12 mouse cellular contexts compared by ENCODE assay signal in the genomic region with DNA sequence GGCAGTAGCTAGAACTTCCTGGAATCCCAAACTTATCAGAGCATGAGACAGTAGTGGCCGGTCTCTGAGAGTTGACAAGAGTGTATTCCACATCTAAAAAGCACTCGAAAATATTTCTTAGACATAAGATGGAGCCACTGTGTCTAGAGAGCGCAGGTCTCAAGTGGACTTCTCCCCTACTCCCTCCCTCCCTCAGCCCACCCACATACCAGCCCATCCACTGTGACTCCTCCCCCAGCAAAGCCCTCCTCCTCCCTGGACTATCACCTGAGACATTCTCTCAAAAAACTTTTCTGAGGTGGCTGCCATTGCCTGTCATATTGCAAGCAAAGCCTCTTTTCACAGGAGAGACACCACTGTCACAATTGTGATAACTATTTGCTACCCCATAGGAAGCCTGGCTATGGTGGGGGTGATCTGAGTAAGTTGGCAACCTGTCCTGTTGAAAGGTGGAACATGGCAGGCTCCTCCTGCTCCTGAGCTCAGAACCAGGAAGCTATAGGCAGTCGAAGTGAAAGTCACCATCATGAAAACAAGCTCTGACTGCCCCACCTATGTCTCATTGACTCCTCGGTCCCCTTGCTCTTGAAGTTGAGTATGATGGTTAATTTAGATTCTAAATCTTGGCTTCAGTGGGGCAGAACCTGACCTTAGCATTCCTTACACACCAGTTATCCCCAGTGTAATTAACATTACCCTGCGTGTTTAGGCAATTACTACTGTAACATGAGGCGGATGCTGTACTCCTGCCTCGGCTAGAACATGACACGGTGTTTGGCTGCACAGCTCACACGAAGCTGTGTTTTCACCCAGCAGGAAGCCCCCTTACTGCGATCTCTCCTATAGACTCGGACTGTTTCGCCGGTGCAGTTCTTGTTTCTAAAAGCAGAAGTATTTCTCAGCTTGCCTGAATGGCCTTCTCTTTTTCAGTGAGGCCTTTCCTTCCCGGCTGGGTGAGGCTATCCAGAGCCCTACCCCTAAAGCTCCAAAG.
DNase-seq lines count a peak whose midpoint lies in the region; ATAC-seq and TF ChIP-seq lines count a peak whose summit lies in the region.
"Had no signal": no experiment of that assay in that cellular context is flagged by ENCODE, and none has a peak within 500 bp of the region (broad histone marks: within the 10 kb centered on the region; RNA-seq: fewer than 3 reads in every experiment).

No protein-coding gene starts in this region.

- peaks cover 7% of the 10 kb centered on the region; the same call in 1 of the 2 replicates for H3K4me1 ChIP-seq in kidney, embryonic 16.5 days (ENCODE audit: insufficient read depth, low read length)
- no peaks in the 10 kb centered on the region for H3K4me1 ChIP-seq in kidney, adult 2 months (ENCODE audit: control insufficient read depth, insufficient read depth, low read length)
- no peaks in the 10 kb centered on the region for H3K4me1 ChIP-seq in hindbrain, embryonic 11.5 days (replicated peaks; ENCODE audit: control insufficient read depth, insufficient read depth, low read length)

- TF ChIP-seq POLR2A in kidney, adult 2 months (IDR thresholded peaks at IDR 0.05; ENCODE audit: low read depth, low read length): no peak

- WGBS in kidney, embryonic 16.5 days: 26% methylated on average over 15 of the region's 15 CpGs
- 28% methylated on average over 15 of the region's 15 CpGs for WGBS in kidney, adult 2 months
- whole genome bisulfite sequencing in hindbrain, embryonic 11.5 days: 62% methylated on average over 15 of the region's 15 CpGs

- H3K27me3 ChIP-seq in kidney, embryonic 16.5 days (ENCODE audit: insufficient read depth, low read length): no peaks in the 10 kb centered on the region
- H3K27me3 ChIP-seq in kidney, adult 2 months (replicated peaks; ENCODE audit: control insufficient read depth, insufficient read depth, low read length): no peaks in the 10 kb centered on the region; the same call in 1 of the 2 replicates
- H3K27me3 ChIP-seq in hindbrain, embryonic 11.5 days (ENCODE audit: control insufficient read depth, insufficient read depth, low read length): no peaks in the 10 kb centered on the region
- H3K27me3 ChIP-seq: Patski had no signal

- H3K9me3 ChIP-seq in kidney, embryonic 16.5 days (ENCODE audit: low read length): no peaks in the 10 kb centered on the region
- H3K9me3 ChIP-seq in hindbrain, embryonic 11.5 days (ENCODE audit: control insufficient read depth, low read length): no peaks in the 10 kb centered on the region

- intact Hi-C loops in left cerebral cortex, postnatal 36 days (cut with DNase I): no loop called here

- peak; percentile 90 for ATAC-seq in kidney, embryonic 16.5 days (ENCODE audit: low FRiP score, low TSS enrichment)
- ATAC-seq in common myeloid progenitor, adult 5-6 weeks (replicated peaks; ENCODE audit: low read depth, poor library complexity, severe bottlenecking): peak; percentile 72
- ATAC-seq in hindbrain, embryonic 11.5 days (ENCODE audit: low FRiP score): no peak
- ATAC-seq in megakaryocyte progenitor cell, adult 5-6 weeks (replicated peaks; ENCODE audit: poor library complexity): peak; percentile 69
- ATAC-seq: CD4-positive, CD25-positive, alpha-beta regulatory T cell, adult 4 months; Patski had no signal

- peak overlapping the region; percentile 2; the same call in 1 of the 2 replicates for H3K4me3 ChIP-seq in kidney, embryonic 16.5 days (ENCODE audit: low read length)
- H3K4me3 ChIP-seq in kidney, adult 2 months (ENCODE audit: insufficient read depth, low read depth, low read length): no peak overlapping the region
- no peak overlapping the region for H3K4me3 ChIP-seq in hindbrain, embryonic 11.5 days (ENCODE audit: low read depth, low read length)

- peak overlapping the region; percentile 59; the same call in 1 of the 2 replicates for H3K27ac ChIP-seq in kidney, embryonic 16.5 days (ENCODE audit: low read length)
- H3K27ac ChIP-seq in kidney, adult 2 months (ENCODE audit: insufficient read depth, low read depth, low read length): no peak overlapping the region
- H3K27ac ChIP-seq in hindbrain, embryonic 11.5 days (ENCODE audit: low read depth, low read length): 0 out of 2 replicates have a peak overlapping the region, but pooled peaks have one; percentile 30
- H3K27ac ChIP-seq: liver, embryonic 14.5 days had no signal

- no peak for DNase-seq in kidney, adult 2 months
- DNase-seq in hindbrain, embryonic 11.5 days (ENCODE audit: low spot score): no peak
- DNase-seq in ovary, postnatal 36 days (ENCODE audit: low spot score): no peak
- no peak for DNase-seq in left cerebral cortex, postnatal 36 days (ENCODE audit: low spot score in 2 of 2)
- DNase-seq: adrenal gland, postnatal 25 days; cerebellum, adult 8-10 months had no signal

- H3K36me3 ChIP-seq in kidney, embryonic 16.5 days (ENCODE audit: insufficient read depth, low read length): no peaks in the 10 kb centered on the region
- H3K36me3 ChIP-seq in kidney, adult 2 months (ENCODE audit: control insufficient read depth, insufficient read depth, low read length): no peaks in the 10 kb centered on the region
- no peaks in the 10 kb centered on the region for H3K36me3 ChIP-seq in hindbrain, embryonic 11.5 days (ENCODE audit: control insufficient read depth, insufficient read depth, low read length)

- no peak overlapping the region for H3K9ac ChIP-seq in kidney, embryonic 16.5 days (replicated peaks; ENCODE audit: low read length)
- H3K9ac ChIP-seq in hindbrain, embryonic 11.5 days (ENCODE audit: low read depth, low read length): no peak overlapping the region
- H3K9ac ChIP-seq: liver, embryonic 14.5 days had no signal

- no peak for TF ChIP-seq CTCF in kidney, adult 2 months (conservative IDR thresholded peaks at IDR 0.05; ENCODE audit: insufficient read depth, insufficient read length, low read depth, low read length)

- H3K4me2 ChIP-seq in kidney, embryonic 16.5 days (replicated peaks; ENCODE audit: low read depth, low read length): peak overlapping the region; percentile 30
- no peak overlapping the region for H3K4me2 ChIP-seq in hindbrain, embryonic 11.5 days (replicated peaks; ENCODE audit: low read depth, low read length)
